Mouse (Mus musculus): ENCODE measurements around the gene Rps21.
A peak's percentile ranks its signal among the peaks of the same experiment; 100 is the strongest.
"Not testable (repeated sequence)": the region's sequence is repeated elsewhere in the genome, so short reads cannot be mapped to it uniquely, and the experiment has no call there.

The Rps21 gene

GRCm38 (mm10) chr2:180230482-180230881 lies 26.7 kb upstream of the Rps21 start:
- no peak for DNase-seq

- DNase-seq, result no peak
Measured at GRCm38 (mm10) chr2:180233101-180233904, 23.9 kb upstream of the Rps21 start.

GRCm38 (mm10) chr2:180234353-180234752 lies 22.8 kb upstream of the Rps21 start:
- no peak for DNase-seq

GRCm38 (mm10) chr2:180234980-180235379 lies 22.2 kb upstream of the Rps21 start:
- no peak for DNase-seq

- DNase-seq, result no peak
Measured at GRCm38 (mm10) chr2:180235788-180236187, 21.4 kb upstream of the Rps21 start.

GRCm38 (mm10) chr2:180236500-180236899 lies 20.7 kb upstream of the Rps21 start:
- no peak for DNase-seq

GRCm38 (mm10) chr2:180236930-180237329 lies 20.2 kb upstream of the Rps21 start:
- DNase-seq, result no peak

- DNase-seq, result no peak
Measured at GRCm38 (mm10) chr2:180237601-180238345, 19.4 kb upstream of the Rps21 start.

- DNase-seq, result no peak
Measured at GRCm38 (mm10) chr2:180238591-180238990, 18.6 kb upstream of the Rps21 start.

GRCm38 (mm10) chr2:180243108-180243507 lies 14.1 kb upstream of the Rps21 start:
- no peak for DNase-seq

- no peak for DNase-seq
Measured at GRCm38 (mm10) chr2:180247916-180248315, 9.3 kb upstream of the Rps21 start.

- no peak for DNase-seq
Measured at GRCm38 (mm10) chr2:180248947-180249660, 8.1 kb upstream of the Rps21 start.

GRCm38 (mm10) chr2:180250930-180251611 lies 6.1 kb upstream of the Rps21 start:
- peak; percentile 75 for DNase-seq

GRCm38 (mm10) chr2:180251838-180252237 lies 5.3 kb upstream of the Rps21 start:
- DNase-seq, result no peak

GRCm38 (mm10) chr2:180254436-180255209 lies 2.6 kb upstream of the Rps21 start:
- DNase-seq, result no peak

- no peak for DNase-seq
Measured at GRCm38 (mm10) chr2:180255701-180256100, 1.5 kb upstream of the Rps21 start.

- no peak for DNase-seq
Measured at GRCm38 (mm10) chr2:180256296-180257000, 729 bp upstream of the Rps21 start.

- DNase-seq, result no peak
Measured at GRCm38 (mm10) chr2:180257963-180258865, 1.0 kb downstream of the Rps21 start.

- DNase-seq, result not testable (repeated sequence)
Measured at GRCm38 (mm10) chr2:180258951-180259484, 1.8 kb downstream of the Rps21 start.
